Mouse (Mus musculus) midbrain, embryonic 15.5 days (tissue): Measurements from ENCODE around the gene 1500009C09Rik. TPM values are rescaled to one million over a fixed set of nuclear protein-coding genes. Genes with fewer than 3 reads are reported as not detected.

Source experiments
- ATAC-seq: fragments of 200-750 bp; cut with Nextera tagmentation; replicated peaks from 2 replicates; pipeline ENCODE4 v1.8.0; 2017; ENCODE audit warnings: moderate TSS enrichment
- H3K27ac ChIP-seq: fragments of 300-500 bp; sonication (generic); 2 replicates; pipeline ENCODE4 v1.5.1; 2015; ENCODE audit warnings: mild to moderate bottlenecking, inconsistent platforms
- H3K27me3 ChIP-seq: fragments of 300-500 bp; sonication (generic); replicated peaks from 2 replicates; pipeline ENCODE4 v1.6.1; 2015; ENCODE audit warnings: inconsistent platforms
- H3K36me3 ChIP-seq: fragments of 300-500 bp; sonication (generic); replicated peaks from 2 replicates; pipeline ENCODE4 v1.6.1; 2015; ENCODE audit warnings: inconsistent platforms
- H3K4me1 ChIP-seq: fragments of 300-500 bp; sonication (generic); 2 replicates; pipeline ENCODE4 v1.6.1; 2015; ENCODE audit warnings: inconsistent platforms
- H3K4me2 ChIP-seq: fragments of 300-500 bp; sonication (generic); 2 replicates; pipeline ENCODE4 v1.6.1; 2015; ENCODE audit warnings: inconsistent platforms, mild to moderate bottlenecking, moderate library complexity
- H3K4me3 ChIP-seq: fragments of 300-500 bp; sonication (generic); 2 replicates; pipeline ENCODE4 v1.5.1; 2015; ENCODE audit warnings: mild to moderate bottlenecking, inconsistent platforms
- H3K9ac ChIP-seq: fragments of 300-500 bp; sonication (generic); 2 replicates; pipeline ENCODE4 v1.6.1; 2015; ENCODE audit warnings: mild to moderate bottlenecking, inconsistent platforms
- H3K9me3 ChIP-seq: fragments of 300-500 bp; sonication (generic); 2 replicates; pipeline ENCODE4 v1.6.1; 2016; ENCODE audit warnings: inconsistent platforms
- WGBS: fragments of 180-500 bp; shearing (Covaris S2); methylation state at CpG from one replicate; pipeline ENCODE4 v1.1.7; 2015; ENCODE audit warnings: mixed read lengths; 5-methylcytosine and 5-hydroxymethylcytosine counted together
- polyA plus RNA-seq: library from polyadenylated mRNA; unstranded; fragments of >200 nt; fragmentation: Nextera tagmentation; extraction: Ambion mirVana; gene quantifications from 2 replicates; pipeline ENCODE4 v1.2.1, GENCODE M21; 2015

Gene 1500009C09Rik
- polyA plus RNA-seq, 1 experiment from 2014 or later: 22.6 TPM

DNA sequence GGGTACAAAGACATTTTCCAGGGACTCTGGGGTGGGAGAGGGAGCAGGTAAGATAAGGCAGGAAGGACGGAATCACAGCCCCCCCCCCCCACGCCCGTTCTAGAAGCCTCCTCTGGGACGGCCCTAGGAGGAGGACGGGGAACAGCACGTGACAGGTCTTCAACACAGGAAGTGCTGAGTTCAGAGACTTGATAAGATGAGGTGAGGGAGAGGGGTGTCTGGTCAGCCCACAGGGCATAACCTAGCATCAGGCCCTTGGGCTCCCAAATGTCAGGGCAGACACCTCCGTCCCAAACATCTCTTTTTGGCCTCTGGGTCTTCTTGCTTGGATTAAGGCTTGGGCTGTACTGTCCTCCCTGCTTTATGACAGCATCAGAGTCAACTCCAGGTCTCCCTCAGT lies 28.9 kb upstream of the 1500009C09Rik start:
- 61% methylated on average over 7 of the region's 7 CpGs for WGBS
- Histone ChIP-seq H3K9ac (no peak overlapping the region), H3K9me3 (no peaks in the 10 kb centered on the region), H3K4me2 (no peak overlapping the region), H3K36me3 (no peaks in the 10 kb centered on the region), H3K4me1 (peaks cover 10% of the 10 kb centered on the region), H3K4me3 (no peak overlapping the region), H3K27me3 (peaks cover 7% of the 10 kb centered on the region), H3K27ac (no peak overlapping the region)
- no peak; the same call in 1 of the 2 replicates for ATAC-seq

DNA sequence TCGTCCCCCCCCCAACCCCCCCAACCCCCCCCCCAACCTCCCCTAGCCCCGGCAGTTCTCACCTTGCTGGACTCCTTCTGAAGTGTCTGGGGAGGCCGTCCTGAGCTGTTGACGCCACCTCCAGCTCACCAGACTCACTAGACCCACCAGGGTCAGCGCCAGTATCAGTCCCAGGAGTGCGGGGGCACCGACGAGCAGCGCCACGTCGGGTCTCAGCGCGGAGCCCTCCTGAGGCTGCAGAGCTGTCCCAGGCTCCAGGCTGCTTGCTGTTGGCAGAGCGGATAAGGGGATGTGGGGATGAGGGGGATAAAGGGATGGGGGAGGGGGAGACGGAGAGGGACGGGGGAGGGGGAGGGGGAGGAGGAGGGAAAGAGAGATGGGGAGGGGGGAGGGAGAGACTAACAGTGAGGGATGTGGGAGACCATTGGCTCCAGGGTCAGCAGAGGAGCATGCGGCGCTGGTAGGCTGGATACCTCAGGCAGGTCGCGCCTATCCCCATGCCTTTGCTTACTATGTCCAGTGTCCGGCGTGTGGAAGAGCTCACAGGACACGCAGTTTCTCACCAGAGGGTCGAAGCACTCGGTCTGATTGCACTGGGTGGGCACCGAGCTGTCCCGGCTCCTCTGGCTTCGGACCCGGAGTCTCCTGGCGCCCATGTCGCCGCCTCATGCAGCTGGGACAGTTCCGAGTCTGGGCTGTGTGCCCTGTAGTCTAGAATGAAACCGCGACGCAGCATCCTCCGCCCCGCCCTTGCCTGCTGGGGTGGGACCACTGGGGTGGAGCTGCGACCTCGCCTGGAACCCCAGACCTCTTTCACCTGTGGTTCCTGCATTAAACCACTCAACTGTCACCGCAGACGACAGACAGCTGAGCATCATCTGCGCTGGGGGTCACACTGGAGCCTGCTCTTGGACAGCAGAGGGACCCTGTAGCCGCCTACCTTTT lies 28.3 kb upstream of the 1500009C09Rik start, which contains the start of gene Tnfrsf13c:
Gene Tnfrsf13c (minus strand): TSS at position 713 of the 945 bp plus-strand sequence.
- peak within 1 kb of the TSS; percentile 32 for H3K4me3 ChIP-seq
- no peaks in the 10 kb centered on the region for H3K36me3 ChIP-seq
- 1% methylated on average over 42 of the region's 44 CpGs for WGBS
- H3K27me3 ChIP-seq: peaks cover 7% of the 10 kb centered on the region
- H3K9ac ChIP-seq: peak within 1 kb of the TSS; percentile 14; the same call in 1 of the 2 replicates
- peaks cover 10% of the 10 kb centered on the region for H3K4me1 ChIP-seq
- no peaks in the 10 kb centered on the region for H3K9me3 ChIP-seq
- no peak within 1 kb of the TSS for H3K27ac ChIP-seq
- ATAC-seq: no peak; the same call in 1 of the 2 replicates
- peak within 1 kb of the TSS; percentile 60 for H3K4me2 ChIP-seq

DNA sequence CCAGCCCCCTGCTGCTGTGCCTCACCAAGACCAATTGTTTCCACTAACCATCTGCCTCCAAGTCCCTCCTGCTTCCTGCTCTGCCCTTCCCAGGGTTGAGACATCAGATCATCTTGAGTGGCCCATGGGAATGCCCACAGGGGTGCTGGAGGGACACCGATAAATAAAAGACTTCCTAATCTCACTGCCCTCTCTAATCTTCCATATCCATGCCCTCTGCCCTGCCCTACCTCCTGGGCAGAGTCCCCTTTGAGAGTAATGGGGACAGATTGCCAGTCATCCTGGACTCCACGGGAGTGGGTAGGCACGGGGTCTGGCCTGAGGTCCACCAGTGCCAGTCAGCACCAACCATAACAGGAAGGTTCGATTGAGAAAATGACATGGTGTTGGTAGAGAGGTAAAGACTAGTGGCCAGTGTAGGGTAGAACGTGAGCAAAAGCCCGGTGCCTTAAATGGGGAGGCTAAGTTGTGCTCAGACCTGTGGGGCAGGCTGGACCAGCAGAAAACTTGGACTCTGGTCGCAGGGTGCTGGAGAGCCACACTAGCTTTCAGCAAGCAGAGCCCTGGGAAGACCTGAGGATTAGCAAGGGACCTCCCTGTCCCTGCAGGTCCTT lies 27.5 kb upstream of the 1500009C09Rik start:
- Histone ChIP-seq H3K9ac (no peak overlapping the region), H3K27me3 (peaks cover 7% of the 10 kb centered on the region), H3K27ac (no peak overlapping the region), H3K4me3 (no peak overlapping the region), H3K4me1 (peaks cover 10% of the 10 kb centered on the region), H3K4me2 (peak overlapping the region; percentile 60; the same call in 1 of the 2 replicates), H3K9me3 (no peaks in the 10 kb centered on the region), H3K36me3 (no peaks in the 10 kb centered on the region)
- WGBS: 36% methylated on average over 7 of the region's 7 CpGs
- ATAC-seq: no peak

DNA sequence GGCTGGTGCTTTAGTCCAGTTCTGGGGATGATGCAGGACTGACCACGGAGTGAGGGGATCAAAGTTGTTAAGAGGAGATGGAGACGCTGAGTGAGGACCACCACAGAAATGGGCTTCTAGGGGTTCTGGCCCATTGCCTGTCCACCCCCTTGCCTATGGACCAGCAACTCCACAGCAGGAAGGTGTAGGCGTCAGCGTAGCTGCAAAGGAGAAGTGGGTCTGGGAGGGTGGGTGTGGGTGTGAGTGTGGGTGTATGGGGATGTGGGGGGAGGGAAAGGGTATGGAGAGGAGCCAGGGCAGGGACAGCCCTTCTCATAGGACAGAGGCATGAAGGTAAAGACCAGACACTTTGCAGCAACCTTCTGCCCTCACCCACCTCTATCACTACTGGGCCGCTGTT lies 26.4 kb upstream of the 1500009C09Rik start:
- ATAC-seq: no peak
- H3K4me1 ChIP-seq: peaks cover 10% of the 10 kb centered on the region
- H3K27ac ChIP-seq: no peak overlapping the region
- no peak overlapping the region for H3K4me3 ChIP-seq
- H3K36me3 ChIP-seq: no peaks in the 10 kb centered on the region
- WGBS: 97% methylated on average over 5 of the region's 5 CpGs
- H3K9me3 ChIP-seq: no peaks in the 10 kb centered on the region
- H3K4me2 ChIP-seq: no peak overlapping the region
- peaks cover 7% of the 10 kb centered on the region for H3K27me3 ChIP-seq
- no peak overlapping the region for H3K9ac ChIP-seq

DNA sequence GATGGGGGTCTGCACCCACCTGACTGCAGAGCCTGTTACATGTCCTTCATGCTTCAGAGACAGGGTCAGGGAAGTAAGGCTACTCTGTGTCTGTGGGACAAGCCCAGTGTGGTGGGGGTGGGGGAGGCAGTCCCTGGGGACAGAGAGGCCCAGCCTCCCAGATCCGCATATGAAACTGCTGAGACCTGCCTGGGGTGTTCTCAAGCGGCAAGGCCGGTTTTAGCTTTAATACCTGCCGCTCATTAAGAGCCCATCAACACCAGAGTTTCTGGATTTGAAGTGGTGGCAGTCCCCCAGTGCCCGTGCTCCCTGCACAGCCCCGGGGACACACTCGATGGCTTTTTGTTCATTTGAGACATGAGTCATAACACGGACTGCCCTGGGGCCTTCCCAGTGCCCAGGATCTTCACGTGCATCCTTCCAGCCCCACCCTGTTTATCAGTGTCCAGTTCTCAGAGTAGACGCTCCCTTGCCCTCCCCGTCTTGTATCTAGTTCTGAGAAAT lies 22.6 kb upstream of the 1500009C09Rik start:
- H3K9me3 ChIP-seq: no peaks in the 10 kb centered on the region
- H3K9ac ChIP-seq: no peak overlapping the region
- no peaks in the 10 kb centered on the region; the same call in 1 of the 2 replicates for H3K27me3 ChIP-seq
- WGBS: 43% methylated on average over 11 of the region's 11 CpGs
- H3K4me2 ChIP-seq: no peak overlapping the region
- H3K4me1 ChIP-seq: no peaks in the 10 kb centered on the region; the same call in 1 of the 2 replicates
- ATAC-seq: no peak
- H3K27ac ChIP-seq: no peak overlapping the region
- no peaks in the 10 kb centered on the region for H3K36me3 ChIP-seq
- H3K4me3 ChIP-seq: no peak overlapping the region

DNA sequence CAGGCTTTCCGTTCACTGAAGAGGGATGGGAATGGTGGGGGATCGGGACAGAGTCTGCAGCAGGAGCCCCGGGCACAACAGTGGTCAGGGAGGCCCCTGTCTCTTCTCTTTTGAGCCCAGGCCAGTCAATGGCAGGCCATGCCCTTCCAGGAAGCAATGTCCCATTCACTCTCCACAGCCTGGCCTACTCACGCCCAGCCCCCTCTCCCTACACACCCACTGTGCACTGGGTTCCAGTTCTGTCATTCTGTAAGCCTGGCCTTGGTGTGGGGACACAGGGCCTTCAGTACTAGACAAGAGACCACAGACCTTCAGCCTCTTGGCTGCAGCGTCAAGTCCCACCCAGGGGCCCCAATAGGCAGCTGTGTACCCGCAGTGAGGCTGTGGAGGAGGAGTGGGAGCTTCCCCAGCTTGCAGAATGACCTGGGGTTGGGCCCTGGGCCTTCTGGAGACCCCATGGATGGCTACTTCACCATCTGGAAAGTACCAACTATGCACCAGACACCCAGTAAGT lies 22.0 kb upstream of the 1500009C09Rik start:
- Histone ChIP-seq H3K4me3 (no peak overlapping the region), H3K4me2 (no peak overlapping the region), H3K9me3 (no peaks in the 10 kb centered on the region), H3K36me3 (no peaks in the 10 kb centered on the region), H3K27me3 (no peaks in the 10 kb centered on the region; the same call in 1 of the 2 replicates), H3K27ac (no peak overlapping the region), H3K4me1 (no peaks in the 10 kb centered on the region; the same call in 1 of the 2 replicates), H3K9ac (no peak overlapping the region)
- WGBS: 74% methylated on average over 6 of the region's 6 CpGs
- ATAC-seq: no peak

DNA sequence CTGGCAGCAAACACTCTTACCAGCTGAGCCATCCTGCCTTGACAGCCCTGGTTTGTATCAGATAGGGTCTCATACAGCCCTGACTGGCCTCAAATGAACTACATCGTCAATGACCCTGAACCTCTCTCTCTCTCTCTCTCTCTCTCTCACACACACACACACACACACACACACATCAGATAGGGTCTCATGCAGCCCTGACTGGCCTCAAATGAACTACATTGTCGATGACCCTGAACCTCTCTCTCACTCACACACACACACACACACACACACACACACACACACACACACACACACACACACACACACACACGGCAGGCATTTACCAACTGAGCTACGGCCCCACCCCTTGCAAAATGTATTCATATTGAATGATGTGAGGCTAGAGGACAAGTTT lies 21.1 kb upstream of the 1500009C09Rik start:
- Histone ChIP-seq H3K4me3 (no peak overlapping the region), H3K4me1 (no peaks in the 10 kb centered on the region; the same call in 1 of the 2 replicates), H3K9me3 (no peaks in the 10 kb centered on the region), H3K27ac (no peak overlapping the region), H3K4me2 (no peak overlapping the region), H3K27me3 (no peaks in the 10 kb centered on the region), H3K9ac (no peak overlapping the region), H3K36me3 (no peaks in the 10 kb centered on the region)
- WGBS: 67% methylated on average over 4 of the region's 4 CpGs
- no peak for ATAC-seq

DNA sequence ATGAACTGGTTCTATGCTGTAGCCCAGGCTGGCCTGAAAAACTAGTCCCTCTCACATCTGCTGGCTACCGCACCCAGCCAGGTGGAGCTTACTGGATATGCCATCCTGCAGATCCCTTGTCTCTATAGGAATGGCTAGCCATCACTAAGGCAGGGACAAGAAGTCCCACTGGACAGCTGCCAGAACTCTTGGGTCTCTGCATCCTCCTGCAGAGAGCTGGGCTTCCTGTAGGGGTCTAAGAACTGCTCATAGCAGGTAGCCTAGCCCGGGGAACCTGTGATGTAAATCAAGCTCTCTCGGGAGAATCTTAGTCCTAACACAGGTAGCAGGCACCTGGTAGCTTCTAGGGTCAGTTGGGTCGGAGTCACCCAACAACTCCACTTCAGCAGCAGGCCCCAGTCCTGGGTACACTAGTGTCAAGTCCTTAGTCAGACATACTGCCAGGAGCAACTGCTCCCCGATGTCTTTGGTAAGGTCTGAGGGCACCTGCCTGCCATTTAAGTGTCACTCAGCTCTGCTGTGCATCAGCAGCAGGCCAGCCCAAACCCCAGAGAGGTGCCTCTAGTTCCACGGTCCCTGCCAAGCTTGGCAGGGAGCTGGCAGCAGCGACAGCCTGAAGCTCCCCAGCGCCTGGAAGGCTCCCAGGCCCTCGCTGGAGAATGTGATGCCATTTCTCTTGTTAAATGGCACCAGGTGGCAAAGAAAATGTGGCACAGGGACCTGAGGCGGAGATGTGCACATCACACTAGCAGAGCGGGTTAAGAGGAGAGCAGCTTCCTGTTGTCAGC lies 20.4 kb upstream of the 1500009C09Rik start:
- Histone ChIP-seq H3K9ac (no peak overlapping the region), H3K4me2 (no peak overlapping the region), H3K4me3 (no peak overlapping the region), H3K4me1 (no peaks in the 10 kb centered on the region; the same call in 1 of the 2 replicates), H3K27me3 (no peaks in the 10 kb centered on the region), H3K36me3 (no peaks in the 10 kb centered on the region), H3K9me3 (no peaks in the 10 kb centered on the region), H3K27ac (no peak overlapping the region)
- ATAC-seq: no peak
- WGBS: 65% methylated on average over 11 of the region's 11 CpGs

DNA sequence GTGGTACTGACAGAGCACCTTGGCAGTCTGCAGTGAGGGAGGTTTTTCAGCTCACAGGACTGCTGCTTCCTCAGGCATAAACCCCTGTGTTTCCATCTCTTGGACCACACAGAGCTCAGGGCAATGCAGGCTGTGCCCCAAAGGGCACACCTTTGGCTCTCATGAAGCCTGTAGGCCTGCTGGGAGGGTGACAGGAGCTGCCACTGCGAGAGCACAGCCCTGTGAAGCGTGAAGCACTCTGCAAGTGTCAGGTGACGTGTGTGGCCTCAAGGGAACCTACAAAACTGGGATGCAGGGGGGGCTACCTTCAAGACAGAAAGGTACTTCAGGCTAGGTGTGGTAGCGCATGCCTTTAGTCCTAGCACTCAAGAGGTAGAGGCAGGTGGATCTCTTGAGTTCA lies 19.5 kb upstream of the 1500009C09Rik start:
- H3K4me1 ChIP-seq: no peaks in the 10 kb centered on the region; the same call in 1 of the 2 replicates
- no peak overlapping the region for H3K27ac ChIP-seq
- ATAC-seq: no peak
- 69% methylated on average over 4 of the region's 4 CpGs for WGBS
- H3K36me3 ChIP-seq: no peaks in the 10 kb centered on the region
- no peak overlapping the region for H3K4me3 ChIP-seq
- H3K9ac ChIP-seq: no peak overlapping the region
- no peaks in the 10 kb centered on the region for H3K9me3 ChIP-seq
- H3K27me3 ChIP-seq: no peaks in the 10 kb centered on the region
- H3K4me2 ChIP-seq: no peak overlapping the region

DNA sequence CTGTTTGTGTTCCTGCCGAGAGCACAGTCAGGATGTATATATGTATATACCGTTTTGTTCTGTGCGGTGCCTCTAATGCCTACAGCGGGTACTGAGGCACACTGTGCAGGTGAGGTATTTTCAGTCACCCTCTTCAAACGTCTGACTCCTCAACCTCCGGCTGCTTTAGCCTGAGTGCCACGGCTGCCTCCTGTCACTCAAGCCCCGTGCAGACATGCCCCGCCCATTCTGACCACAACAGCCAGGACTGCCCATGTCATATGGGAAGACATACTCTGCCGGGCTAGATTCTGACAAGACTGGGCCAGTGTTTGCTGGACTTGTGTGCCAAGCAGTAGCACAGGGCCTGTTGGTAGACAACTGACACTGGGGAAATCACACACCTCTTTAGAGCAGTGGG lies 16.5 kb upstream of the 1500009C09Rik start:
- H3K36me3 ChIP-seq: no peaks in the 10 kb centered on the region
- WGBS: 75% methylated on average over 10 of the region's 10 CpGs
- no peak overlapping the region for H3K4me2 ChIP-seq
- no peak overlapping the region for H3K4me3 ChIP-seq
- H3K27ac ChIP-seq: no peak overlapping the region
- no peak overlapping the region for H3K9ac ChIP-seq
- H3K27me3 ChIP-seq: no peaks in the 10 kb centered on the region
- H3K9me3 ChIP-seq: no peaks in the 10 kb centered on the region
- ATAC-seq: 0 out of 2 replicates have a peak, but pooled peaks have one; percentile 33
- no peaks in the 10 kb centered on the region for H3K4me1 ChIP-seq

DNA sequence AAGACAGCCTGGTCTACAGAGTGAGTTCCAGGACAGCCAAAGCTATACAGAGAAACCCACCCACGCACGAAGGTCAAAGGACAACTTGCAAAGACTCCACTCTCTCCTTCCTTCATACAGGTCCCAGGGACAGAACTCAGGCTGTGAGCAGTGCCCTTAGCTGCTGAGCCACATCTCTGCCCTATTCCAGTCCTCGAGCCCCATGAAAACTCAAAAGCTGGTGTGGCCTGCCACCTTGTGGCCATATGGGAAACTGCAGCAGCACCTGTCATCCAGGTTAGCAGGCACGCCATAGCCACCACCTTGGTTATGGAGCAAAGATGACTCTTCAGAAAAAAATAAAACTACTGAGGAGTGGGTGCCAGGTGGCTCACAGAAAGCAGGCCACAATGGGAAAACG lies 15.6 kb upstream of the 1500009C09Rik start:
- Histone ChIP-seq H3K36me3 (no peaks in the 10 kb centered on the region), H3K9ac (no peak overlapping the region), H3K4me1 (no peaks in the 10 kb centered on the region), H3K27ac (no peak overlapping the region), H3K9me3 (no peaks in the 10 kb centered on the region), H3K4me2 (no peak overlapping the region), H3K27me3 (no peaks in the 10 kb centered on the region), H3K4me3 (no peak overlapping the region)
- peak; percentile 75 for ATAC-seq
- WGBS: 20% methylated on average over 5 of the region's 5 CpGs
